Mouse (Mus musculus) stomach, embryonic 15.5 days (tissue): ENCODE results near the gene Ubtf. TPM values are rescaled to one million over a fixed set of nuclear protein-coding genes. Genes with fewer than 3 reads are reported as not detected.

Source experiments
- ATAC-seq: fragments of 200-750 bp; cut with Nextera tagmentation; 2 replicates; pipeline ENCODE4 v1.8.0; 2017; ENCODE audit warnings: low read depth, moderate number of reproducible peaks, moderate TSS enrichment; ENCODE audit not compliant: insufficient read depth, low FRiP score
- H3K27ac ChIP-seq: fragments of 300-500 bp; sonication (generic); 2 replicates; pipeline ENCODE4 v1.5.1; 2015; ENCODE audit warnings: mild to moderate bottlenecking, inconsistent platforms
- H3K27me3 ChIP-seq: fragments of 300-500 bp; sonication (generic); replicated peaks from 2 replicates; pipeline ENCODE4 v1.6.1; 2015; ENCODE audit warnings: inconsistent platforms
- H3K36me3 ChIP-seq: fragments of 300-500 bp; sonication (generic); 2 replicates; pipeline ENCODE4 v1.6.1; 2015; ENCODE audit warnings: inconsistent platforms
- H3K4me1 ChIP-seq: fragments of 300-500 bp; sonication (generic); 2 replicates; pipeline ENCODE4 v1.6.1; 2015; ENCODE audit warnings: inconsistent platforms
- H3K4me2 ChIP-seq: fragments of 300-500 bp; sonication (generic); 2 replicates; pipeline ENCODE4 v1.6.1; 2015; ENCODE audit warnings: mild to moderate bottlenecking, inconsistent platforms
- H3K4me3 ChIP-seq: fragments of 300-500 bp; sonication (generic); replicated peaks from 2 replicates; pipeline ENCODE4 v1.5.1; 2015; ENCODE audit warnings: inconsistent platforms
- H3K9ac ChIP-seq: fragments of 300-500 bp; sonication (generic); 2 replicates; pipeline ENCODE4 v1.6.1; 2015; ENCODE audit warnings: inconsistent platforms
- H3K9me3 ChIP-seq: fragments of 300-500 bp; sonication (generic); 2 replicates; pipeline ENCODE4 v1.6.1; 2016; ENCODE audit warnings: inconsistent platforms
- WGBS: fragments of 180-500 bp; shearing (Covaris S2); methylation state at CpG from one replicate; pipeline ENCODE4 v1.1.7; 2015; 5-methylcytosine and 5-hydroxymethylcytosine counted together
- polyA plus RNA-seq: library from polyadenylated mRNA; unstranded; fragments of >200 nt; fragmentation: Nextera tagmentation; extraction: Ambion mirVana; gene quantifications from 2 replicates; pipeline ENCODE4 v1.2.1, GENCODE M21; 2015

Ubtf gene
- polyA plus RNA-seq, 1 experiment from 2014 or later, result 82.7 TPM

DNA sequence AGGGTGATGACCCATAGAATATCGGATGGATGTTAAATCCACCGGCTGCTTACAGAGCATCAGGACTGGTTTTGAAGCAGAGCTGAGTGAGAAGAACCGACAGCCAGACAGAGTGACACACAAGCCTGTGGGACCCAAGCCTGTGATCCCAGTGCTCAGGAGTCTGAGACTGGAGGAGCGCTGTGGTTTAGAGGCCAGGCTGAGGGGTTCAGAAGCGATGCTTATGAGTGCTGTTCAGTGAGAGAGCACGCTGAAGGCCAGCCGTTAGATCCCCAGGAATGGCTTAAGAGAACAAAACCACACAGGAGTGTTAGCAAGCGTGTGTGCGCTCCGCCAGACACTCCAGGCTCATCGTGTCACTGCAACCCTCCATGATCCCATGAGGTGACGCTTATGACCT, 23.2 kb upstream of the Ubtf start:
- no peak for ATAC-seq
- H3K4me1 ChIP-seq, result peaks cover 2% of the 10 kb centered on the region; the same call in 1 of the 2 replicates
- H3K9ac ChIP-seq, result no peak overlapping the region
- no peaks in the 10 kb centered on the region for H3K36me3 ChIP-seq
- H3K4me3 ChIP-seq, result no peak overlapping the region
- no peaks in the 10 kb centered on the region for H3K9me3 ChIP-seq
- no peak overlapping the region for H3K27ac ChIP-seq
- WGBS, result 70% methylated on average over 12 of the region's 12 CpGs
- H3K27me3 ChIP-seq, result no peaks in the 10 kb centered on the region
- no peak overlapping the region for H3K4me2 ChIP-seq

DNA sequence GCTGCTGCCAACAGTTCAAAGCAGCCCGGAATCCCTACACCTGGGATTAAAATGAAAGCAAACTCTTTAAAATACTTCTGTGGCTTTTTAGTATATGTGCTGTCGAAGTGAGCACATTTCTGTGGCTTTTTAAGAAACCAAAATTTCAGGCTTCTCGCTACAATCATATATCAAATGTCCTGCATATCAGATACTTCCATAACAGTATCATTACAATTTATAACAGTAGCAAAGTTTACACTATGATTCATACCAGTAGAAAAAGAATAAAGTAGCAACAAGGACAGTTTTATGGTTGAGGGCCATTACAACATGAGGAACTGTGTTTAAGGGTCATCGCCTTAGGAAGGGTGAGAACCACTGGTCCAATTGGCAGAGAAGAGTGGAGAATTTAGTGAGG, 21.6 kb upstream of the Ubtf start:
- no peak overlapping the region for H3K27ac ChIP-seq
- H3K4me3 ChIP-seq, result no peak overlapping the region
- no peaks in the 10 kb centered on the region for H3K36me3 ChIP-seq
- ATAC-seq, result no peak
- H3K4me2 ChIP-seq, result no peak overlapping the region
- H3K9me3 ChIP-seq, result no peaks in the 10 kb centered on the region
- 88% methylated on average over 4 of the region's 4 CpGs for WGBS
- no peaks in the 10 kb centered on the region for H3K27me3 ChIP-seq
- H3K4me1 ChIP-seq, result peaks cover 2% of the 10 kb centered on the region; the same call in 1 of the 2 replicates
- H3K9ac ChIP-seq, result no peak overlapping the region

DNA sequence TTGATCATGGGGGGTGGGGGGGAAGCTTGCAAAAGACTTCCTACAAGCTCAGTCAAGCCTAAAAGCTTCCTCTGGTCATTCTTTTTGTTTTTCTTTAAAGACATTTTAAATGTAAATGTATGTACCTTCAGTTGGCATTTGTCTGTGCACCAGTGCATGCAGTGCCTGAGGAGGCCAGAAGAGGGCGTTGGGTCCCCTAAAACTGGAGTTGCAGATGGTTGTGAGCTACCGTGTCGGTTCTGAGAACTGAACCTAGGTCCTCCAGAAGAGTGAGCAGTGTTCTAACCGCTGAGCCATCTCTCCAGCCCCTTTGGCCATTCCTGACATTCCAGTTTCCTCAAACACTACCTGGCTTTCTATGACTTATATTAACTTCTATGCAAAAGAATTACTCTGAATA, 20.1 kb upstream of the Ubtf start:
- H3K36me3 ChIP-seq, result no peaks in the 10 kb centered on the region
- H3K4me1 ChIP-seq, result peaks cover 7% of the 10 kb centered on the region; the same call in 1 of the 2 replicates
- H3K9ac ChIP-seq, result no peak overlapping the region
- no peak overlapping the region for H3K27ac ChIP-seq
- H3K9me3 ChIP-seq, result no peaks in the 10 kb centered on the region
- no peak for ATAC-seq
- WGBS, result 68% methylated on average over 4 of the region's 4 CpGs
- no peak overlapping the region for H3K4me3 ChIP-seq
- H3K4me2 ChIP-seq, result no peak overlapping the region
- H3K27me3 ChIP-seq, result no peaks in the 10 kb centered on the region

- H3K27ac ChIP-seq, result no peak overlapping the region
- WGBS, result 56% methylated on average over 11 of the region's 11 CpGs
- H3K4me1 ChIP-seq, result peaks cover 7% of the 10 kb centered on the region; the same call in 1 of the 2 replicates
- H3K9ac ChIP-seq, result no peak overlapping the region
- no peak overlapping the region for H3K4me3 ChIP-seq
- H3K9me3 ChIP-seq, result no peaks in the 10 kb centered on the region
- no peaks in the 10 kb centered on the region for H3K36me3 ChIP-seq
- H3K4me2 ChIP-seq, result no peak overlapping the region
- 0 out of 2 replicates have a peak, but pooled peaks have one; percentile 18 for ATAC-seq
- H3K27me3 ChIP-seq, result no peaks in the 10 kb centered on the region
These were observed 19.7 kb upstream of the Ubtf start for GRCm38 (mm10) chr11:102339195-102339594.

DNA sequence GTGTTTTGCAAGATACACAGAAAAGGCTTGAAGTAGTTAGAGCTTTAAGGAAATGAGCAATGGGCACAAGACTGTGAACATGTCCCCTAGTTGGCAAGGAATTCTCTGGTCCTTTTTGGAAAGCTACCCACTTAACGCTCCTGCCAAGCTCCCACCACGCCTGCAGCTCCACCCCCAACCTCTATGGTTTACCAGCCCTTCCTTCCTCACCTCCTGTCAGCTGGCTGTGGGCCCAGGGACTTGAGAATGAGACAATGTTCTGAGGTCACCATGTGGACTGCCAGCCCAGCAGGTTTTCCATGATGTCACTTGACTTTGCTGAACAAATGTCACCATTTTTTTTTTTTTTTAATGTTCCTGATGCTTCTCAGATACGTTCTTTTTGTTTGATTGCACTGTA, 19.0 kb upstream of the Ubtf start:
- Histone ChIP-seq H3K9ac (no peak overlapping the region), H3K4me1 (peaks cover 7% of the 10 kb centered on the region; the same call in 1 of the 2 replicates), H3K4me3 (no peak overlapping the region), H3K4me2 (no peak overlapping the region), H3K27ac (no peak overlapping the region), H3K27me3 (no peaks in the 10 kb centered on the region), H3K9me3 (no peaks in the 10 kb centered on the region), H3K36me3 (no peaks in the 10 kb centered on the region)
- 35% methylated on average over 3 of the region's 3 CpGs for WGBS
- peak; percentile 18; the same call in 1 of the 2 replicates for ATAC-seq

DNA sequence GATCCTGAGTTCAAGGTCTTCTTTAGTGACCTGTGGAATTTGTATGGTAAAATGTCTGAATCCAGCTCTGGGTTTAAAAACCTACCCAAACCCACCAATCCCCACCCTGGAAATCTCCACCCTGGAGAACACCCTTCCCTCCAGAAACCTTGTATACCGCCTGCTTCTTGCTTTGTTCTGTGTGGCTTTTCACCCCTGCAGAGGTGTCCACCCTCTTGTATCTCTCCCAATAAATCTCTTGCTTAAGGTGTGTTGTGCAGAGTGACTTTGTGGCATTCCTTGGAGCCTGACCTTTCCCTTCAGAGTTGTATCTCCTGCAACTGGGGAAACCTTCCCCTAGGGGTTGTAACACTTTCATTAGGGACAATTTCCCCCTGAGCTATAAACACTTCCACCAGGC, 18.4 kb upstream of the Ubtf start:
- Histone ChIP-seq H3K9ac (no peak overlapping the region), H3K27me3 (no peaks in the 10 kb centered on the region), H3K4me2 (no peak overlapping the region), H3K9me3 (no peaks in the 10 kb centered on the region), H3K4me3 (no peak overlapping the region), H3K36me3 (no peaks in the 10 kb centered on the region), H3K4me1 (peaks cover 7% of the 10 kb centered on the region; the same call in 1 of the 2 replicates), H3K27ac (no peak overlapping the region)
- no peak for ATAC-seq
- 68% methylated on average over 1 of the region's 1 CpGs for WGBS

DNA sequence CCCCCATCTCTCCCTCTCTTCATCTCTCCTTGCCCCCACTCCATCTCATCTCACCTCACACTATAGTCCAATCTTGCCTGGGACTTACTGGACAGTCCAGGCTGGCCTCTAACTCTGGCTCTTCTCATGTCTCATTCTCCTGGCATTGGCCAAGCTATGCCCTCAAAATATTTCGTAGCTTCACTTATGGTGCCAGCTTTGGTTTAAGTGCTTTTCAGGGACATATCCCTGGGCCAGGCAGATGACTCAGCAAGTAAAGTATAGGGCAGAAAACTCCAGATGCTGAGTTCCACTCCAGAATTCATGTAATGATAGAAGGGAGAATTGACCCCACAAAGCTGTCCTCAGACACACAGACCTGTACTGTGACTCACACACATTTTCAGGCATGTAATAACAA, 16.6 kb upstream of the Ubtf start:
- Histone ChIP-seq H3K9me3 (no peaks in the 10 kb centered on the region), H3K4me3 (no peak overlapping the region), H3K9ac (no peak overlapping the region), H3K27ac (no peak overlapping the region), H3K27me3 (no peaks in the 10 kb centered on the region), H3K36me3 (no peaks in the 10 kb centered on the region), H3K4me1 (peaks cover 7% of the 10 kb centered on the region; the same call in 1 of the 2 replicates), H3K4me2 (no peak overlapping the region)
- no peak; the same call in 1 of the 2 replicates for ATAC-seq
- WGBS, result 72% methylated on average over 1 of the region's 1 CpGs

GRCm38 (mm10) chr11:102334973-102335700, 15.6 kb upstream of the Ubtf start:
- H3K4me2 ChIP-seq, result no peak overlapping the region
- WGBS, result 32% methylated on average over 9 of the region's 9 CpGs
- no peaks in the 10 kb centered on the region for H3K36me3 ChIP-seq
- ATAC-seq, result no peak
- H3K27ac ChIP-seq, result 0 out of 2 replicates have a peak overlapping the region, but pooled peaks have one; percentile 31
- H3K4me3 ChIP-seq, result no peak overlapping the region
- peaks cover 7% of the 10 kb centered on the region; the same call in 1 of the 2 replicates for H3K4me1 ChIP-seq
- H3K9me3 ChIP-seq, result no peaks in the 10 kb centered on the region
- no peak overlapping the region for H3K9ac ChIP-seq
- H3K27me3 ChIP-seq, result no peaks in the 10 kb centered on the region

DNA sequence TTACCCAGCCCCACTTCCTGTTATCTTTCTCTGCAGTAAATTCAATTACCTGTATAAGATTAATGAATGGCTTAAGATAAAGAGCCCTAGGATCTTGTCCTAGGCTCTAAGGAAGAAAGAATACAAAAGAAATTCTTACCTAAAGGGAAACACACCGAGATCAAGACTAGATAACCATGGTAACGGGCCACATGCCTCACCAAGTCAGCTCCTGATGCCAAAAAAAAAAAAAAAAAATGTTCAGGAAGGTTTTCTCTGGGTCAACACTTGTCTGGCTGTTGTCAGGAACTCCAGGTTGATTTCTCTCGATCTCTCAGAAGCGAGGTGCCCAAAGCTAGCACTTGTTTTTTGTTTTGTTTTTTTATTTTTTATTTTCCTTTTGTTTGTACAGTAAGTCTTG, 14.5 kb upstream of the Ubtf start:
- no peak overlapping the region for H3K4me3 ChIP-seq
- H3K4me2 ChIP-seq, result no peak overlapping the region
- H3K36me3 ChIP-seq, result no peaks in the 10 kb centered on the region
- 52% methylated on average over 4 of the region's 4 CpGs for WGBS
- no peak overlapping the region for H3K9ac ChIP-seq
- ATAC-seq, result no peak
- H3K4me1 ChIP-seq, result peaks cover 5% of the 10 kb centered on the region; the same call in 1 of the 2 replicates
- H3K27me3 ChIP-seq, result no peaks in the 10 kb centered on the region
- no peak overlapping the region for H3K27ac ChIP-seq
- H3K9me3 ChIP-seq, result no peaks in the 10 kb centered on the region

- Histone ChIP-seq H3K4me1 (peaks cover 5% of the 10 kb centered on the region; the same call in 1 of the 2 replicates), H3K36me3 (no peaks in the 10 kb centered on the region), H3K4me2 (no peak overlapping the region), H3K27ac (no peak overlapping the region), H3K4me3 (no peak overlapping the region), H3K9ac (no peak overlapping the region), H3K27me3 (no peaks in the 10 kb centered on the region), H3K9me3 (no peaks in the 10 kb centered on the region)
- ATAC-seq, result no peak
These were observed 13.5 kb upstream of the Ubtf start for GRCm38 (mm10) chr11:102333061-102333460.

- no peaks in the 10 kb centered on the region for H3K36me3 ChIP-seq
- H3K9ac ChIP-seq, result no peak overlapping the region
- ATAC-seq, result no peak
- peaks cover 5% of the 10 kb centered on the region; the same call in 1 of the 2 replicates for H3K4me1 ChIP-seq
- H3K4me3 ChIP-seq, result no peak overlapping the region
- no peaks in the 10 kb centered on the region for H3K9me3 ChIP-seq
- WGBS, result 54% methylated on average over 4 of the region's 4 CpGs
- H3K4me2 ChIP-seq, result no peak overlapping the region
- no peaks in the 10 kb centered on the region for H3K27me3 ChIP-seq
- no peak overlapping the region for H3K27ac ChIP-seq
These were observed 12.3 kb upstream of the Ubtf start for GRCm38 (mm10) chr11:102331806-102332205.

GRCm38 (mm10) chr11:102330039-102330438, 10.5 kb upstream of the Ubtf start:
- Histone ChIP-seq H3K9ac (no peak overlapping the region), H3K4me3 (no peak overlapping the region), H3K36me3 (no peaks in the 10 kb centered on the region), H3K4me2 (no peak overlapping the region), H3K9me3 (no peaks in the 10 kb centered on the region), H3K27me3 (no peaks in the 10 kb centered on the region), H3K4me1 (peaks cover 4% of the 10 kb centered on the region; the same call in 1 of the 2 replicates), H3K27ac (no peak overlapping the region)
- WGBS, result 76% methylated on average over 3 of the region's 3 CpGs
- no peak for ATAC-seq
